Mouse (Mus musculus): ENCODE data around the gene Gse1.
"Not testable (repeated sequence)": the region's sequence is repeated elsewhere in the genome, so short reads cannot be mapped to it uniquely, and the experiment has no call there.

The Gse1 gene

DNA sequence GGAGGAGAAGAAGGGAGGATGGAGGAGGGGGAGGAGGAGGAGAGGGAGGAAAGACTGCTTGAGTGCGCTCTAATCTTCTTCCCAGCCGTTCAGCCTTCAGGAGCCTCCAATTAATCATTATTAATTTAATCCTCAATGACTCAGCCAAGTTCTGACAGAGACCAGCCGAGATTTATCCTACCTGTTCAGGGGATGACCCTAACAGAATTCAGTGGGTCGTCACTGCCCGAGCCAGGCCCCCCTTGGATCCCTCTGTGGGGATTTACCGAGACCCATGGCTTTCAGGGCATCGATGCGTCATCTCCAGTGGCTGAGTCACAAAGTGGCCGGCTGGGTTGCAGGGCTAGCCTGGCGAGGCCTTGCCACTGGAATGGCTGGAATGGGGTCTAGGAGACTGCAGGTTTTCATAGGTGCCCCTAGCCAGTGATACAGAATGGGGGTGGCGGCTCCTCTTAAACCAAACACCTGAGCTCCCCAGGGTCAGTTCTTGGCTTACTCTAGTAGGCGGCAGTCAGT, 90.3 kb downstream of the Gse1 start:
- DNase-seq (ENCODE audit: extremely low read depth, insufficient read length, low spot score) = peak; percentile 70

GRCm38 (mm10) chr8:120319449-120319848, 91.2 kb downstream of the Gse1 start:
- peak; percentile 88 for DNase-seq (ENCODE audit: extremely low read depth, insufficient read length, low spot score)

DNA sequence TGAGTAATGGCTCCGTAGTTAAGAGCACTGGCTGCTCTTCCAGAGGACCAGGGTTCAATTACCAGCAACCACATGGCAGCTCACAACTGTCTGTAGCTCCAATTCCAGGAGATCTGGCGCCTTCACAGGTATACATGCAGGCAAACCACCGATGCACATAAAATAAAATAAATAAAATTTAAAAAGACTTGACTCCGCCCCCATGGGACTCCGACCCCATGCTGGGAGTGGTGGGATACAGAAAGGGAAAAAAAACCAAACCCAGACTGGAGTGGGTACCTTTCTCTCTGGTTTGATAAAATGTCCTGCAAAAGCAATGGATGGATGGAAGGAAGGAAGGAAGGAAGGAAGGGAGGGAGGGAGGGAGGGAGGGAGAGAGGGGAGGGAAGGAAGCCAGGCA, 91.9 kb downstream of the Gse1 start:
- DNase-seq (ENCODE audit: extremely low read depth, insufficient read length, low spot score) = no peak

DNA sequence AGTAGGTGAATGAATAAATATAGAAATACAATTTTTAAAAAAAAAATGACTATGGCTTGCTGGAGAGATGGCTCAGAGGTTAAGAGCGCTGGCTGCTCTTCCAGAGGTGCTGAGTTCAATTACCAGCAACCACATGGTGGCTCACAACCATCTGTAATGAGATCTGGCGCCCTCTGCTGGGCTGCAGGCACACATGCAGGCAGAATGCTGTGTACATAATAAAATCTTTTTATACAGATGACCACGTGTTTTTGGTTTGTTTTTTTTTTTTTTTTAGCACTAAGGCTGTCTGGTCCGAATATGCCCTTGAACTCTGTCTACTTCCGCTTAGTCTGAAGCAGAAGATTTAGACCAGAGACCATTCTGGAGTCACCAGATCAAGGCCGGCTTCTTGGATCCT, 93.5 kb downstream of the Gse1 start:
- no peak for DNase-seq (ENCODE audit: extremely low read depth, insufficient read length, low spot score)

- DNase-seq (ENCODE audit: extremely low read depth, insufficient read length, low spot score) = peak; percentile 68
Observed at GRCm38 (mm10) chr8:120322956-120323448, 94.7 kb downstream of the Gse1 start.

DNA sequence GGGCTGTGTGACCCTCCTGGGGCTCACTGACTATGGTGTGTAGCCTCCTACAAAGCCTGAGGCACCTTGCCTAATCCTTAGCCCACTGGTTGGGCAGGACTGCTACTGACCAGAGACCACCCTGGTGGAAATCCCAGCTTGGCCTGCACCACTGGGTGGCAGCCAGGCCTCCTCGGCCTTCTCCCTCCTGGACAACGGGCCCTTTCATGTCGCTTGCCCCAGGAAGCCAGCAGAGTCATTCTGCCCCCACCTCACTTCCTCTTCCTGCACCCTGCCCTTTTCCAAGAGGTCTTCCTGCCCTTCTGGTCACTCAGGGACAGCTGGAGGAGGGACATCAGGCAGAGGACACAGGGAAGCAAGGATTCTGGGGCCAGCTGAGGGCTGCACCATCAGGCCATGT, 96.3 kb downstream of the Gse1 start:
- DNase-seq (ENCODE audit: extremely low read depth, insufficient read length, low spot score) = no peak

DNA sequence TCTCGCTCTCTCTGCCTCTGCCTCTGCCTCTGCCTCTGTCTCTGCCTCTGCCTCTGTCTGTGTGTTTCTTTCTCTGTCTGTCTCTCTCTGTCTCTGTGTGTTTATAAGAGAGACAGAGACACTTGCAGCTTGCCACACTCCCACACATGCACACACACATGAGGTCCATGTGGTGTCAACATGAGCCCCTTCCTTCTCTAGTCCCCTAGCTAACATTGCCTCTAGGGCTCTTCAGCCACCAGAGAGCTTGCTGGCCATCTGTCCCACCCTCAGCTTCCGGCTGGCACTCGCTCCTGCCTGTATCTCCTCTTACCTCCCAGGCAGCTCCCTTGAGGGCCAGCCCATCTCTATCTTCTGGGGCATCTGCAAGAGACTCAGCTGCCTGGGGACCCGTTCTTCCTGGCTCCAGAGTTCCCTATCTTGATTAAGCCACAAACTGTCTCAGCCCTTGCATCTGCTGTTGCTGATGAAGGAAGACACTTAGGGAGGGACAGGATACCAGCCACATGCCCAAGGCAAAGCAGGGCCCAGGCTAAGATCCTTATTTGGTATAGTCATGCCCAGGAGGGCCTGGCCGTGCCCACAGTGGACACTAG, 97.0 kb downstream of the Gse1 start:
- DNase-seq (ENCODE audit: extremely low read depth, insufficient read length, low spot score) = no peak

DNA sequence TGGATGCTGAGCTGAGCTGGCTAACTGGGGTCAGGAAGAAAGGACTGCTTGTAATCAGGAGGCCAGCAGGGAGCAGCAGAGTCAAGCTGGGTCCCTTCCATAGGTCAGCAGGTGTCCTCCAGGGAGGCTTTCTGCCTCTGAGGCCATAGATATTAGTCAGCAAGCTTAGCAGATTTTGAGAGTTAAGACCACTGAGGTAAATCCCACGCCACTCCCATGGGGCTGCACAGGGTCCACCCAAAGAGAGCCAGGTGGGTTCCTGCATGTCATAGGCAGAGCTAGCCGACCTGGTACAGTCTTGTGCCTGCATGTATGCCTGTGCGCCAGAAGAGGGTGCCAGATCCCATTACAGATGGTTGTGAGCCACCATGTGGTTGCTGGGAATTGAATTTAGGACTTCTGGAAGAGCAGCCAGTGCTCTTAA, 98.9 kb downstream of the Gse1 start:
- DNase-seq (ENCODE audit: extremely low read depth, insufficient read length, low spot score) = no peak

- no peak for DNase-seq (ENCODE audit: extremely low read depth, insufficient read length, low spot score)
Observed at GRCm38 (mm10) chr8:120328361-120329022, 100.2 kb downstream of the Gse1 start.

DNA sequence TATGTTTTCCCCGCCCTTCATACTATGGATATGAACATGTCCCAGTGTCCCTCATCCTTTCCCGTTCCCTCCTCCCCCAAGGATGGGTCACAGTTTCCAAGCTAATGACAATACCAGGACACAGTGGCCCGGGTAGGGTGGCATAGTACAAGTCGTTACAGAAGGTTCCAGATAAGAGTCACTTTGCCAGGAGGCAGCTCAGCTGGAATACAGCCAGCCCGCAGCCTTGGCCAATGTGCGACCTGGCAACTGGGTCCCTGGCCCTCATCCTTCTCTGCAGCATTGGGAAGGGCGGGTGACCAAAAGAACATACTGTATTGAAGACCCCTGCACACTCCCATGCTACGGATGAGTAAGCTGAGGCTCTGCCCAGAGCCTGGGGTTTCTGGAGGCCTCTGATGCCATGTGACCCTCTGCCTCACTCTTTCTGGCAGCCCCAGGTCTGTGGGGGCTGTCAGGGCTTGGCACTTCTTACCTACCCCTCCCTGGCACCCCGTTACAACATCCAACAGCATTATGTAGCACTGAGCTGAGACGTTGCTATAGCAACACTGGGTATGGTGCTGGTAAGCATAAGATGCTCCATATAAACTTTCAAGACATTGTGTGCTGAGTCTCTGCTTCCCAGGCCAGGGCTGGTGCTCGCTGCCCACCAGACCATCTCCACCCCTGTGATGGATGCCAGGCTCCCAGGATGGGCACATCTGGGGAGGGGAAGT, 100.9 kb downstream of the Gse1 start:
- DNase-seq (ENCODE audit: extremely low read depth, insufficient read length, low spot score) = no peak

DNA sequence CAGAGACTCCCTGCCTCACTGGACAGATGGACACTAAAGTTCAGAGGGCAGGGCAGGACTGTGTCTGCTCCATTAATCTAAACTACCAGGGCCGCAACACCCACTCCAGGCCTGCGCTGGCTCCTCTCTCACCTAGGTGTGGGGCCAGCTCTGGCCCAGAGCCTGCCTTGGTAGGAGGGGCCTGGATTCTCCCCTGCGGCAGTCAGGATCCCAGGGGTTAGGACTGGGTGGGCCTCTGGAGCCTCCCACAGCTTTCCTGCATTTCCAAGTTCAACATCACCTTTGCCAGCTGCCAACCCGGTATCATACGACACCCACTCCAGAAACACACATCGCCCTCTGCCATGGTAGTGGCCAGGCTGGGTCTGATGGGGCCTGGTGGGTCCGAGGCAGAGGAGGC, 102.8 kb downstream of the Gse1 start:
- DNase-seq (ENCODE audit: extremely low read depth, insufficient read length, low spot score) = no peak

GRCm38 (mm10) chr8:120332379-120333229, 104.3 kb downstream of the Gse1 start:
- DNase-seq (ENCODE audit: extremely low read depth, insufficient read length, low spot score) = no peak

GRCm38 (mm10) chr8:120333681-120334080, 105.4 kb downstream of the Gse1 start:
- DNase-seq (ENCODE audit: extremely low read depth, insufficient read length, low spot score) = no peak

GRCm38 (mm10) chr8:120334261-120334660, 106.0 kb downstream of the Gse1 start:
- not testable (repeated sequence) for DNase-seq (ENCODE audit: extremely low read depth, insufficient read length, low spot score)

DNA sequence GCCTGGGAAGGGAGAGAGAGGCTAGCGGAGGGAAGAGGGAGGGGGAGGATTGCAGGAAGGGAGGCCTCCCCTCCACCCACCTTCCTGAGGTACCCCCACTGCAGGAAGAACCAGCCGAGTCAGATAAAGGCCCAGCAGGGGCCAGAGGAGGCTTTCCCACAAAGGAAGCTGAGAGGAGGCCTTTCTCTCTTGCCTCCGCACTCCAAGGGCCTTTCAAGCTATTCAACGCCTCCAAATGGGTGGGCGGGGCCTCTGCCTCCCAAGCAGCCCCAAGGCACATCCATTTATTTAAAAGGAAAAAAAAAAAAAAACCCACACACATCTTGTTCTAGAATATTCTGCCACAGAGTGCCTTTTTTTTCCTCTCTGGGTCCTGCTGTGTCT, 106.6 kb downstream of the Gse1 start:
- no peak for DNase-seq (ENCODE audit: extremely low read depth, insufficient read length, low spot score)

- no peak for DNase-seq (ENCODE audit: extremely low read depth, insufficient read length, low spot score)
Observed at GRCm38 (mm10) chr8:120335262-120336086, 107.2 kb downstream of the Gse1 start.

GRCm38 (mm10) chr8:120336087-120336380, 107.8 kb downstream of the Gse1 start:
- DNase-seq (ENCODE audit: extremely low read depth, insufficient read length, low spot score) = no peak

GRCm38 (mm10) chr8:120336909-120337555, 108.8 kb downstream of the Gse1 start:
- no peak for DNase-seq (ENCODE audit: extremely low read depth, insufficient read length, low spot score)

DNA sequence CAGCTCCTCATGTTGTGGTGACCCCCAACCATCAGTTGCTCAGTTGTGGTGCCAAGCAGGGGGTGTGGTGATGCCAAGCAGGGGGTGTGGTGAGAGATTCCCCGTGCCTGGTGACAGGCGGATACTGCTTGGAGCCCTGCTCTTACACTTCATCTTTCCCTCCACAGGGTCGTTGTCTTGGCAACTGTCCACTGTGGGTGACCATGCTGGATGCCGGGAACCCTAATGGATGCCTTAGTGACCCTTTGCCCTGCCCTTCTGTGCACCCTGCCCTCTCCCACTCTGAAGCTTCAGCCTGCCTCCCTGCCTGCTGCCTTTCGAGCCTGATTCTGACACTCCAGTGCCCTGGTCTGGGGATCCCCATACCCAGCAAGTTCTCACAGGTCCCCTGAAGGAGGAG, 109.4 kb downstream of the Gse1 start:
- no peak for DNase-seq (ENCODE audit: extremely low read depth, insufficient read length, low spot score)

- no peak for DNase-seq (ENCODE audit: extremely low read depth, insufficient read length, low spot score)
Observed at GRCm38 (mm10) chr8:120338678-120339077, 110.4 kb downstream of the Gse1 start.

Data from 3134 (cell line).